Mouse (Mus musculus) cerebellum, postnatal 14 days (tissue): ENCODE results near the gene Ankrd27.

Experiments
- DNase-seq, 2 experiments: peaks; one replicate each; pipeline ENCODE4 v3.0.0; 2021; ENCODE audit warnings: mixed read lengths in 2 of 2

Ankrd27 gene

DNA sequence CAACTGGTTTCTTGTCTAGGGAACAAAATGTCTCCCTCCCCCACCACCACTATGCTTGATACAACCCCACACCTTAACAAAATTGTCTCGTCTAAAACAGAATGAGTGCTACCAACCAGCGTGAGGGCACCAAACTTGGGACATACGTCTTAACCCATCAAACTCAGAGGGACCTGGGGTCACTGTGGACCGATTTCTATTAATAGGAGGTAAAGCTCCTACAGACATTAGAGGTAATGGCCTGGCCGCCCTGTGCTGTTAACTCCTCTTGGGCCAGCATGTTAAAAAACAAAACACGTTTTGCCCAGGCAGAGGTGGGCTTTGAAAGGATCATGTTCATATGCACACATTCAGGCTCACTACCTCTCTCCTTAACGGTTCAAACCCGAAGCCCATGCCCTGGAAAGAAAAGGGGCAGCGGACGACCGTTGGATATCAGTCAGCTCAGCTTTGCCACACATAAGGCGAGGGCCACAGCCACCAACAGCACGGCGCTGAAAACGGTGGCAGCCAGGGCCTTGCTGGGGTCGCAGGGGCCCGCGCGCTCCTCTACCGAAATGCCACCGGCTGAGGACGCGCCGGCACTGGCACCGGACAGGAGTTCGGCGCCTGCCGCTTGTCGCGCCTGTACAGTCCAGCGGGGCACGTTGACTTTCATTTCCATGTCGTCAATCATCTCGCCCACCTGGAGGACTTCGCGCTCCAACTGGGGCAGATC is 1.8 kb upstream of the Ankrd27 start:
- peak in 1 of 2 experiments; percentile 26 for DNase-seq

DNA sequence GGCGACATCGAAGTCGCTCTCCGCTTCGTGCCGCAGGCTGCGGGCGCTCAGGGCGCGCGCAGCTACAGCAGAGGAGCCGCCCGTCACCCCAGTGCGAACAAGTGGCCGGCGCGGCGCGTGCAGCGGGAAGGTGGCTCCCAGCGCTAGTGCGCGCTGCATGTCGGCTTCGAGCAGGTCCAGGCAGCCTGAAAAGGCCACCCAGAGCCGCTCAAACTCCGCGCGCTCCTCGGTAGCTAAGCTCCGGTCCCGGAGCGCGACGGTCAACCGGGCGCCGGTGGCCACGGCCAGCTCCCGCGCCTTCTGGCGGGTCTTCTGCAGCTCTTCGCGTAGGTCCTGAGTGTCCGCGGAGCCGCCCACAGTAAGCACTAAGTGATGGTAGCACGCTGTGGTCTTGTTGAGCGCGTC is 1.3 kb upstream of the Ankrd27 start:
- DNase-seq = peak; percentile 33 to 35

DNA sequence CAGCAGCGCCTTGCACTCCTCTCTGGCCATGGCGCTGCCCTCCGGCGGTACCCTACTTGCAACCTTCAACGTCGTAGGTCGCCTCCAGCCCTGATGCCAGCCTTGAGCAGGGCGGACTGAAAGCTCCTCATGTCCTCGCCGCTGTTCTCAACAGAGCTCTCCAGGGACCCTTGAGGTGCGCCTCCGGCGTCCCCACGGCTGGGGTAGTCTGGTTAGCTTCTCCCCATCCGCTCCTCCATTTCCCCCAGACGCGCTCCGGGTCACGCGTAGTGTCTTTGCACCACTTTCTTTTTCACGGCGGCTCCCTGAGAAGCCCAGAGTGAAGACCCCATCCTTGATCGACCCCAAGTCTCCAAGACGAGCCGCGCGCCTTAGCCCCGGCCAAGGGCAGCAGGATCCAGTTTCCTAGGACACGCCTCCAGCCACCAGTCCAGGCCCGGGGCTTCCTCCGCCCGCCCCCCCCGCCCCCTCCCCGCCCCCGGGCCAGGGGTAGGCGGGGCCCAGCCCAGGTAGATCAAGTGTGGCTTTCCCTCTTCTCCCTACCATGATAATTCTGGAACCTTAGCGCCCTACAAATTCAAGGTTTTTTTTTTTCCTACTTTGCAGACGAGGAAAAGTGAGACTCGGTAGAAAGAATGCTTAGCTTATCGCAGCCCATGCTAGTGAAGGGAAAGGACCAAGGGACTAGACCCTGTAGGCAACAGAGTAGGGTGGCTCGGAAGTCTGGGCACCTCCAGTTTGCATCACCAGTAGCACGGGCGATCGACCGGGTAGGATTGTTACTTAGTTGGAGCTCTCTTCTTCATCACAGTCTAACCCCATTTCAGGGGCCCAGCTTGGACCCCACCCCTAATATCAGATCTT is 621 bp upstream of the Ankrd27 start, which contains the start of gene Rgs9bp:
Rgs9bp (minus strand) TSS at position 392 of the 864 bp plus-strand sequence.
- peak in 1 of 2 experiments; percentile 38 for DNase-seq

DNA sequence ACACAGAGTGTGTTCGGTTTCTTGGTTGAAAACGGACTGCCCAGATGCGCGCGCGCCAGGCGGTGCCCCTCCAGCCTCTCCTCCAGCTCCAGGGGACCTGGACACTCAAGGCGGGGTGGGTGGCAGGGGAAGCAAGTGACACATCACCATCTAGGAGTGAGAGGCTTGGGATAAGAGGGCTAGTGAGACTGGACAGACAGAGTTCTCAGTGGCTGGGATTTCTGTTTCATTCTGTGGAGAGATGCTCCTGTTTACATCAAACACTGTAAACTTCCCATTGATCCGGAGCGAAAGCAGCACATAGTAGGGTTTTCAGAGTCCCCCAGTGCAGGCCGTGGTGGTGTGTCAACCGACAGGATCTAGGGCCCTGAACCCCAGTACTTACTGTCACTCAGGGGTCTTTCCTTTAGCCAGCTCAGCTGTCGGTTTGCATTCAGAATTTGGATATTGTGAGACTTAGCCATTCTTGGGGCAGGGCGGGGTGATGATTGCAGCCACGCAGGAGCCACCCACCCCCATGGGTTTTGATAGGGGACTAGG is 932 bp downstream of the Ankrd27 start:
- DNase-seq = no peak

DNA sequence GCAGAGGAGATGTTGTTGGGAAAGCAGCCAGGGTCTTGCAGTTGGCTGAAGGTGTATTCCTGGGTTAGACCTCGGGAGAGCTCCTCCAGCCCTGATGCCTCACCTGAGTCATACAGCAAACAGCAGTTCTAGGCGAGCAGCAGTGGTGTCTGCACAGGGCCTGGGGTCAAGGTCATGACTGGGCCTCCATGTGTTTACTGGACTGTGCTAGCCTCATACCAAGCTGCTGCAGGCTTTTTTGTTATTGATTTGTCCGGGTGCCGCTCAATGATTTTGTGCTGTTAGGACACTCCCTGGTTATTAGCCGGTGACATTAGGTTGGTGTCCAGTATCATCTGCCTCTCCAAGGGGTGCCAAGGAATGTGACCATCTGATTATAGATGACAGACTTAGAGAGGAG is 1.7 kb downstream of the Ankrd27 start:
- DNase-seq = peak in 1 of 2 experiments; percentile 8

DNA sequence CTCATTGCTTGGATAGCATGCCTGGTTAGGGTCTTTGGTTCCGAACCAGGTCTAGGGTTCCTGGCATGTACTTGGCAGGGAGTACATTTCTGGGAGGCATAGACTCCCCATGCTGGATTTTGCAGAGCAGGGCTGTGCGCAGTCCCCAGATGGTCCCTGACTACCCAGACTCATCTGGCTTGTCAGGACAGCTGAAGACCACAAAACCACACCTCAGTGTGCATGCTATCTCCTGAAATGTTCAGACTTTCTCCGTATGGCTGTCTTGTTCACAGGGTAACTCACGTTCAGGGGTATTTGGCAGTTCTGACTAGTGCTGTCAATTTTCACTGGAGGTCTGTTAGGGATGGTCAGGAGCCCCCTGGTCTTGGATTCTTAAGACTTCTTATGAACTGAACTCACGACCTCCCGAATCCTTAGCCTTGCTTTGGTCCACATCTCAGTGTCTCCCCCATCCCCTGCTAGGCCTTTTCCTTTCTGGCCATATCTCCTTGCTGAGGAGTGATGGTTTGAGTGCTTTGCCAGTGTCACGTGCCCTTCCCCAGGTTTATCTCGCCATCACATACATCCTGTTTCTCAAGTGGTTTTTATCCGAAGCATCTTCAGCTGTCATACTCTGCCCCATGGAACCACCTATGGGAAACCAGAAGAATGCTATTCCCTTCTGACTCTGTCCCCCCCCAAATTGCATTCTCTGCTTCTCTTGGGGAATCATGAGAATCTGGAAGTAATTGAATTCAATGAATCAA is 2.8 kb downstream of the Ankrd27 start:
- no peak for DNase-seq

DNA sequence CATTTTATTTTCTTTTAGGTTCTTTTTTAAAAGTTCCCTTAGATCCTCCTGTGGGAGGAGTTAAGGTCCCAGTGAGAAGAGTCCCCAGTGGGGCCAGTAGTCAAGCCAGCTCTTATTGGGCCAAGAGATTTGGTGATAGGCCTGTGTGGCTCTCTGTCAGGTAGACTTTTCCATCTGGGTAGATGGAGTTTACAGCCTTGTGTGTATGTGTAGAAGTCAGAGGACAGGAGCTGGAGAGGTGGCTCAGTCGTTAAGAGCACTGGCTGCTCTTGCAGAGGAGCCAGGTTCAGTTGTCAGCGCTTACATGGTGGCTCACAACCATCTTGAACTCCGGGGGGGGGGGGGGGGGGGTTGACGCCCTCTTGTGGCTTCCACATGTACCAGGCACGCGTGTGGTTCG is 3.4 kb downstream of the Ankrd27 start:
- DNase-seq = no peak

DNA sequence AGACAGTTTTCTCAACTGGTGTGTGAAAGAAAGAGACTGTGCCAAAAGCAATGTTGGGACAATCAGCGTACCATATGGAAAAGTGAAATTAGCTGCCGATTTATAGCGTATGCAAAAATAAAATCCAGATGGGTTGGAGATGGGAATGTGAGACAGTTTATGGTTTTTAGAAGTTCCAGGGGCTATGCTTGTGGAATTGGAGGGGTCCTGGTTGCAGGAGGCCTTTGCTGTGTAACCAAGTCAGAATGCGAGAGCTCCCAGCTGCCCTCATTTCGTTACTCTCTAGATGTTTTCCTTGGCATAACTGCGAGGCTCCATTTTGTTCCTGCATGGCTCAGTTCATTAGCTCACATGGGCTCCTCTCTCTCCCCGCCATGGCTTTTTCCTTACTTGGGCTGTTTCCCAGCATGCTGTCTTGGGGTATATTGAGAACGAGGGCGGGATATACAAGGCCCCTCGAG is 4.7 kb downstream of the Ankrd27 start:
- DNase-seq = no peak

DNA sequence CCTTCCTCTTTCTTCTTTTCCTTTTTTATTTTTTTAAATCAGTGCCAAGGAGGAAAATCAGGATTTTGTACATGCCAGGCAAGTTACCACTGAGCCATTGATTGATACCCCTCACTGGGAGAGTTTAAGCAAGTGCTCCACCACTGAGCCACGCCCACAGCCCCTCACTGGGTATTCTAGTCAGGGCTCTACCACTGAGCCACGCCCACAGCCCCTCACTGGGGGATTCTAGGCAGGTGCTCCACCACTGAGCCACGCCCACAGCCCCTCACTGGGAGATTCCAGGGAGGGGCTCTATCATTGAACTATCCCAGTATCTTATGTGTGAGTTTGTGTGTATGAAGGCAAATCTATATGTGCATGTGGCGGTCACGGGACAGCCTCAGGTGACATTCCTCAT is 8.3 kb downstream of the Ankrd27 start:
- no peak for DNase-seq

DNA sequence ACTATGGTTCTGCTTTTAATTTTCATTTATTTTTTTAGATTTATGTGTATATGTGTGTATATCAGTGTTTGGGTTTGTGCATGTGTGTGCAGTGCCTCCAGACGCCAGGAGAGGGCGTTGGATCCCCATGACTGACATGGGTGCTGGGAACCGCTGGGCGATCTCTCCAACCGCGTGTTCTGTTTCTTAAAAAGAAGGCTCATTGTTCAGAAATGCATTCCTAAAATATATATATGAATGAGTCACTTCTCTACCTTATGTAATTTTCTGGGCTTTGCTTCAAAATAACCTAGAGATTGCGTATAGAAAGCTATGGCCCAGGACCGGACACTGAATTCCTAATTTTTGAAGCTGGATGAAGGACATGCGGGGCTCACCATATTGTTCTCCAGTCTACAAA is 13.4 kb downstream of the Ankrd27 start:
- no peak for DNase-seq

DNA sequence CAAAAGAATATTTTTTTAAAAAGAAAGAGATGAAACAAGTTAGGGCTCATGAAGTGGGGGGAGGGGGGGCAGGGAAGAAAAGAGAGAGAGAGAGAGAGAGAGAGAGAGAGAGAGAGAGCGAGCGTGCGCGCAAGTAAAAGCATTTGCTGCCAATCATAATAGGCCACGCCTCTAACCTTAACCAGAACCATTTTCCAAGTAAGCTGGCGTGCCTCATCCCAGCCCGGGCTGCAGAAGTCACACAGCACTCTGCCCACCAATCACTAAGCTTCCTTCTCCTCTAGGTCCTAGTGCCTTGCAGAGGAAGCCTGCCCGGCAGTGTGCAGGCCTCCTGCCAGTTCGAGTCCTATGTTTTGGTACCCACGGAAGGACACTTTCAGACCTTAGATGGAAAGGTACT is 14.0 kb downstream of the Ankrd27 start:
- DNase-seq = no peak

DNA sequence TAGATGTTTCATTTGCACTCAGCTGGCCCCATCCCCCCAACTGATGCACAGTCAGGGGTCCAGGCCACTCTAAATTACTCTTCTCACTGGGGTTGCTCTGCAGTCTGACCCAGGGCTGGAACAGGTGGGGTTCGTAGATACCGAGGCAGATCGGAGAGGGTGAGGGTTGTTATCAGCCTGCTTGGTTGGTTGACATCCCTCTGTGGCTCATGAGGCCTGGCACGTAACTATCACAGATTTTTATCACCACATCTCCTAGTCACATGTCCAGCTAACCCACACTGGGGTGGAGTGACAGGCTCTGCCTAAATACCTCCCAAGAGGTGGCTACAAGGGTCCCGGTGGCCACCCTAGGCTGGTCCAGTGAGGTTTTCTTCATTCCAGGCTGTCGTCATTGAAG is 15.1 kb downstream of the Ankrd27 start:
- no peak for DNase-seq

DNA sequence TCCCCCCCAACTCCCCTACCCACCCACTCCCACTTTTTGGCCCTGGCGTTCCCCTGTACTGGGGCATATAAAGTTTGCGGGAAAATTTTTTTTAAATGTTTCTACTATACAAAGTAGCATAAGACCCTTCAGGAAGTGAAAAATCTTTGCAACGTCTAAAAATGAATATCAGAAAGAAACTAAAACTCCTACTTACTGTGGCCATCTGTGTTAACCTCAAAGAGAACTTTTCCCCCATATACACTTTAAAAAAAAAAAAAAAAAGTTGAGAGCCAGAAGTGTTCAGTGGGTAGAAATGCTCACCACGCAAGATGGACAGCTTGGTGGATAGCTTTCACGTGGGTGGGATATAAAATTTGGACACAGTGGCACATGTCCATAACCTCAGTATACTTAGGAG is 16.7 kb downstream of the Ankrd27 start:
- no peak for DNase-seq

DNA sequence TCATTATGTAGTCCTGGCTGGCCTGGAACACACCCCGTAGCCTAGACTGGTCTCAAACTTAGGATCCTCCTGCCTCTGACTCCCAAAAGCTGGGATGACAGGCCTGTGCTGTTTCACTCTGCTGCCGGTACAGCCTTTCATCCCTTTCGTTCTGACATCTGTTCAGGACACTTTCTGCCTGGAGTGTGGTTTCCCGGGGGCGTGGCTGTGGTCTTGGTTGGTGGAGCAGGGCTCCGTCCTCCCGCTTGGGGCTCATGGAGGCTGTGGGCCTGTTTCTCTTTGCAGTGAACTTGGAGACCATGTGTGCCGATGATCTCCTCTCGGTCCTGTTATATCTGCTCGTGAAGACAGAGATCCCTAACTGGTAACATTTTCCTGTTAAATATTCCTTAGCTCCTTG is 20.8 kb downstream of the Ankrd27 start:
- no peak for DNase-seq

DNA sequence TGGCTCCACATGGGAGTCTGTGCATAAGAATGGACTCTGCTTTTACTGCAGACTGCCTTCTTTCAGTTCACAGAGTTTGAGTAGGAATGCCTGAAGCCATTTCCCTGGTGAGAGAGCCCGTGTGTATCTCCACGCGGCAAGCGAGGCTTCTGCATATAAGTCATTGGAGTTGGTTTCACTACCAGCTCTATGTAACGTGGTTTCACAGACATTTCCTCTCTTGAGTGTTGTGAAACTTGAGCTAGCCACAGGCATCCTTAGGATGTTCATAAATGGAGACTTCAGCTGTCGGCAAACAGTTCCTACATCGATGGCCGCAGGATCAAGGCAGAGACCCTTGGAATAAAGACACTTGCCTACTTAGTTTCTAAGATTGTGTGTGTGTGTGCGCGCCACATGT is 23.2 kb downstream of the Ankrd27 start:
- DNase-seq = no peak

DNA sequence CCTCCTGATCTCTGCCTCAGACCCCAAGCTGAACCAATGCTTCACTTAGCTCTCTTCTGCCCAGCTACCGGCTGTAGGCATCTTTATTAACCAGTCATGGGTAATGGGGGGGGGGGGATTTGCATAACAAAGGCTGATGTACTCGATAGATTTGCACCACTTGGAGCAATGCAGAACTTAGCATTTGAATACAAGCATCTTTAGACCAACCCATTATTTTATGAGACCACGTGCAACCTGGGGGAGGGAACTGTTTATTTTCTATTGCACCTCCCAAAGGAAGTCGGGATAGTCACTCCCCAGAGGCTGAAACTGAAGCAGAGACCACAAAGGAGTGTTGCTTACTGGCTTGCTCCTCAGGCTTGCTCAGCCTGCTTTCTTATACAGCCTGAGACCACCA is 31.5 kb downstream of the Ankrd27 start:
- DNase-seq = no peak

DNA sequence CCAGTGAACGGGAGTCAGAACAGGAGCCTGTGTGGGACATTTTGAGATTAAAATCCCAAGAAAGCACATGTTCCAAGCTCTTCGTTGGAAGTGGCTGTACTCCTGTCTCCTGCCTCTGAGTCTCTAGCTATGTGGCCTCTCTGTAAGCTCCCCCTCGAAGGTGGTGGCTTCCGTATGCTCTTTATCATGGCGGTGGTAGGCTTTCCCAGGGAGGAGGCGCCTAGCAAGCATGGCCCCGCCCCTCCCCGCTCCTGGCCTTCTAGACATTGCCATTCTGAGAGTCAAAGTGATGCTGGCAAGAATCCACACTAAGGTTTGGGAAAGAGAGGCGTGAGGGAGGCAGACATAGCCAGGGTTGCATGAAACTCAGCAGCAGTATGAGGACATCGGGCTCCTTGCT is 36.6 kb downstream of the Ankrd27 start:
- no peak for DNase-seq

DNA sequence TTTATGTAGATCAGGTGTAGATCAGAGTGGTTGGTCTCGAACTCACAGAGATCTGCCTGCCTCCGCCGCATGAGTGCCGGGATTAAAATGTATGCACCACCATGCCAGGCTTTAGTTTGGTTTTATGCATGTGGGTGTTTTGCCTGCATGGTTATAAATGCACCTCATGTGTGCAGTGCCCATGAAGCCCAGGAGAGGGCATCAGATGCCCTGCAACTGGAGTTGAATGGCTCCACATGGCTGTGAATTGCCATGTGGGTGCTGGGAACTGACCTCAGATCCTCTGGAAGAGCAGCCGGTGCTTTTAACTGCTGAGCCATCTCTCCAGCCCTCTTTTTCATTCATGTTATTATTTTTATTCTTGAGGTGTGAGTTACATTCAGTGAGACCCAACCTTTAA is 40.0 kb downstream of the Ankrd27 start:
- DNase-seq = no peak

DNA sequence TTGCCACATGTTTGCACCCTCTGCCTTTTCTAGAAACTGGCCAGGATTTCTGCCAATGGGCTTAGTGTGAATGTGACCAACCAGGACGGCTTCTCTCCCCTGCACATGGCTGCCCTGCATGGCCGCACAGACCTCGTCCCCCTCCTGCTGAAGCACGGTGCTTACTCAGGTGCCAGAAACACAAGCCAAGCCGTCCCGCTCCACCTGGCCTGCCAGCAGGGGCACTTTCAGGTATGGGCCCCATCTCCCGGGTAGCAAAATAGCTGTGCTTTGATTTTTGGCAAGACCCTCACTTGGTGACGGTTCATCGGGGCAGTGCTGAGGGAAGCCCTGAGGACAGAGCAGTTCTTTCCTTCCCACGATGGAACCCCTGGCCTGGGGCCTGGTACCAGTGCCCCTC is 41.3 kb downstream of the Ankrd27 start:
- DNase-seq = peak; percentile 36 to 52

DNA sequence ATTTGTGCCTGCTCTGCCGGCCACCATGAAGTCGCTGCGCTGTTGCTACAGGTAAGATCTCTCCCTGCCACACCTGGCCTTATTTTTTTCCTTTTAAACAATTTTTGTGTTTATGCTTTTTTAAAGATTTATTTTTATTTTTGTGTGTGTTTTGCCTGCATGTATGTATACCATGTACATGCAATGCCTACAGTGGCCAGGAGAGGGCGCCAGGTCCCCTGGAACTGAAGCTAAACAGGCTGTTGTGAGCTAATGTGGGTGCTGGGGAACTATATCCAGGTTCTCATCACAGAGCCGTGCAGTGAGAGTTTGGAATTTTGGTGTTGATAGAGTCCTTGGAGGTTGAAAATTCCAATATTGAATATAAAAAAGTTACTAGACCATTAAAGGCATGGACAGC is 42.5 kb downstream of the Ankrd27 start:
- DNase-seq = peak; percentile 31 to 64

DNA sequence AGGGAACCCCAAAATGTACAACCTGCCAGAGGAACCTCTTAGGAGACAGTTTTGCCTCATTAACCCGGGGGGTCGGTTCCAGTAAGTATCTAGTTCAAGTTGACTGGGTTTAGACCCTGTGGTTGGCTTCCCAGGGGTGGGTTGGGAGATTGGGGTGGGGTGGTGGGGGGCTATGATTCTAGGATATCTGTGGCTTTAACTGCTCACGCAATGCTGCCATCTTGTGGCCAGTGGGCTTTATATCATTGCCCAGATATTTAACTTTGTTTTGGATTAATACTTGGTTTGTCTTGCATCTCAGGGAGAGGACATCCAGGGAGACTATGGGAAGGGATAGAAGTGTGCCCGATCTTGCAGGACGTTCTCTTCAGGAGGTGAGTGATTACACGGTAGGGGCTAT is 50.2 kb downstream of the Ankrd27 start:
- peak; percentile 57 to 70 for DNase-seq

DNA sequence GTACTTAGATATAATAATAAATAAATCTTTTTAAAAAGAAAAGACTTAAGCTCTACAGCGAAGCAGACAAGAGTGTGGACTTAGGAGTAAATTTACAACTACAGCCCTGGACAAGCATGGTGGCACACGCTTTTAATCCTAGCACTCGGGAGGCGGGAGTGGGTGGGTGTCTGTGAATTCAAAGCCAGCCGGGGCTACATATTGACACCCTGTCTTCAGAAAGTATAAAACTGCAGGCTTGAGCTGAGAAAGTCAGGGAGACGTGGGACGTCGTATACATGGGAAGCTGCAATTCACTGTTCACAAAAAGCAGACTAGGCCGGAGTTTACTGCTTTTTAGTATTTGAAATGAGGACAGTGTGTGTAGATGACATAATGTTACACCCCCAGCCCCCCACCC is 50.8 kb downstream of the Ankrd27 start:
- no peak for DNase-seq

DNA sequence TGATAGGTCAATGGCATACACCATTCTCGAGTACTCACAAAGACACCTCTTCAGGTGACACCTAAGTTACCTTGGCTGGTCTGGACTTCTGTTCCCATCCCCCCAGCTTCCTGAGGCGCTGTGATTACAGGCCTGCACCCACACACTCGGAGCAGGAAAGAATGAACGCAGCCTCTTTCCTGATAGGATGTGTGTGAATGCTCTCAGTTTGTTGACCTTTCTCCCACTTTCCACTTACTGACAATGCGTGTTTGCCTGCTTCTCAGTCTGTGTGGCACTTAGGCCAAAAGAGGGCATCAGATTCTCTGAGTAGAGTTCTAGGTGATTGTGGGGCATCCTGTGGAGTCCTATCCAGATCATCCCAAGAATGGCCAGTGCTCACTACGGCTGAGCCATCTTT is 54.0 kb downstream of the Ankrd27 start:
- DNase-seq = no peak
